Mouse (Mus musculus): ENCODE measurements around the gene Alpk1. TPM values are rescaled to one million over a fixed set of nuclear protein-coding genes. Genes with fewer than 3 reads are reported as not detected.

Alpk1 gene
- polyA plus RNA-seq, 1 experiment: 5.5 TPM

- Histone ChIP-seq H3K27ac (ENCODE audit: control insufficient read depth, insufficient read depth, low read depth, low read length, poor library complexity) (no peak overlapping the region), H3K4me3 (replicated peaks; ENCODE audit: control insufficient read depth, low read depth, low read length) (no peak overlapping the region), H3K4me1 (ENCODE audit: control insufficient read depth, insufficient read depth, low read length) (no peaks in the 10 kb centered on the region)
- WGBS: 88% methylated on average over 9 of the region's 9 CpGs
- no peak for TF ChIP-seq CTCF (IDR thresholded peaks at IDR 0.05; ENCODE audit: control insufficient read depth, insufficient read depth, low read length)
- TF ChIP-seq POLR2A (IDR thresholded peaks at IDR 0.05; ENCODE audit: borderline replicate concordance, control insufficient read depth, low read depth, low read length): no peak
Observed at GRCm38 (mm10) chr3:127728046-127728445, 52.3 kb downstream of the Alpk1 start.

GRCm38 (mm10) chr3:127720948-127721347 is 59.4 kb downstream of the Alpk1 start:
- H3K4me1 ChIP-seq (ENCODE audit: control insufficient read depth, insufficient read depth, low read length): no peaks in the 10 kb centered on the region; the same call in 1 of the 2 replicates
- 76% methylated on average over 4 of the region's 4 CpGs for WGBS
- TF ChIP-seq POLR2A (IDR thresholded peaks at IDR 0.05; ENCODE audit: borderline replicate concordance, control insufficient read depth, low read depth, low read length): no peak
- no peak for TF ChIP-seq CTCF (IDR thresholded peaks at IDR 0.05; ENCODE audit: control insufficient read depth, insufficient read depth, low read length)
- no peak overlapping the region for H3K27ac ChIP-seq (ENCODE audit: control insufficient read depth, insufficient read depth, low read depth, low read length, poor library complexity)
- no peak overlapping the region for H3K4me3 ChIP-seq (replicated peaks; ENCODE audit: control insufficient read depth, low read depth, low read length)

GRCm38 (mm10) chr3:127720050-127720449 is 60.3 kb downstream of the Alpk1 start:
- 85% methylated on average over 6 of the region's 6 CpGs for WGBS
- TF ChIP-seq CTCF (IDR thresholded peaks at IDR 0.05; ENCODE audit: control insufficient read depth, insufficient read depth, low read length) (no peak), POLR2A (IDR thresholded peaks at IDR 0.05; ENCODE audit: borderline replicate concordance, control insufficient read depth, low read depth, low read length) (no peak)

GRCm38 (mm10) chr3:127719601-127720000 is 60.7 kb downstream of the Alpk1 start:
- WGBS: 89% methylated on average over 5 of the region's 5 CpGs
- no peak overlapping the region for H3K4me3 ChIP-seq (replicated peaks; ENCODE audit: control insufficient read depth, low read depth, low read length)
- TF ChIP-seq CTCF (IDR thresholded peaks at IDR 0.05; ENCODE audit: control insufficient read depth, insufficient read depth, low read length) (no peak), POLR2A (IDR thresholded peaks at IDR 0.05; ENCODE audit: borderline replicate concordance, control insufficient read depth, low read depth, low read length) (no peak)

More at GRCm38 (mm10) chr3:127720050-127720449, 60.3 kb downstream of the Alpk1 start:
- Histone ChIP-seq H3K4me1 (ENCODE audit: control insufficient read depth, insufficient read depth, low read length) (no peaks in the 10 kb centered on the region; the same call in 1 of the 2 replicates), H3K27ac (ENCODE audit: control insufficient read depth, insufficient read depth, low read depth, low read length, poor library complexity) (no peak overlapping the region), H3K4me3 (replicated peaks; ENCODE audit: control insufficient read depth, low read depth, low read length) (no peak overlapping the region)

GRCm38 (mm10) chr3:127716759-127717158 is 63.6 kb downstream of the Alpk1 start:
- WGBS: 73% methylated on average over 2 of the region's 2 CpGs
- TF ChIP-seq CTCF (IDR thresholded peaks at IDR 0.05; ENCODE audit: control insufficient read depth, insufficient read depth, low read length) (no peak), POLR2A (IDR thresholded peaks at IDR 0.05; ENCODE audit: borderline replicate concordance, control insufficient read depth, low read depth, low read length) (no peak)
- Histone ChIP-seq H3K4me1 (ENCODE audit: control insufficient read depth, insufficient read depth, low read length) (no peaks in the 10 kb centered on the region; the same call in 1 of the 2 replicates), H3K27ac (ENCODE audit: control insufficient read depth, insufficient read depth, low read depth, low read length, poor library complexity) (no peak overlapping the region), H3K4me3 (replicated peaks; ENCODE audit: control insufficient read depth, low read depth, low read length) (no peak overlapping the region)

More at GRCm38 (mm10) chr3:127719601-127720000, 60.7 kb downstream of the Alpk1 start:
- H3K27ac ChIP-seq (ENCODE audit: control insufficient read depth, insufficient read depth, low read depth, low read length, poor library complexity): no peak overlapping the region
- H3K4me1 ChIP-seq (ENCODE audit: control insufficient read depth, insufficient read depth, low read length): no peaks in the 10 kb centered on the region; the same call in 1 of the 2 replicates

GRCm38 (mm10) chr3:127713112-127713511 is 67.2 kb downstream of the Alpk1 start:
- no peak overlapping the region for H3K27ac ChIP-seq (ENCODE audit: control insufficient read depth, insufficient read depth, low read depth, low read length, poor library complexity)
- TF ChIP-seq CTCF (IDR thresholded peaks at IDR 0.05; ENCODE audit: control insufficient read depth, insufficient read depth, low read length): no peak
- TF ChIP-seq POLR2A (IDR thresholded peaks at IDR 0.05; ENCODE audit: borderline replicate concordance, control insufficient read depth, low read depth, low read length): no peak
- H3K4me3 ChIP-seq (replicated peaks; ENCODE audit: control insufficient read depth, low read depth, low read length): no peak overlapping the region
- H3K4me1 ChIP-seq (ENCODE audit: control insufficient read depth, insufficient read depth, low read length): no peaks in the 10 kb centered on the region
- WGBS: 83% methylated on average over 9 of the region's 9 CpGs

- WGBS: 79% methylated on average over 3 of the region's 3 CpGs
- TF ChIP-seq CTCF (IDR thresholded peaks at IDR 0.05; ENCODE audit: control insufficient read depth, insufficient read depth, low read length) (no peak), POLR2A (IDR thresholded peaks at IDR 0.05; ENCODE audit: borderline replicate concordance, control insufficient read depth, low read depth, low read length) (no peak)
Observed at GRCm38 (mm10) chr3:127711536-127711935, 68.8 kb downstream of the Alpk1 start.

GRCm38 (mm10) chr3:127707089-127707485 is 73.2 kb downstream of the Alpk1 start:
- TF ChIP-seq CTCF (IDR thresholded peaks at IDR 0.05; ENCODE audit: control insufficient read depth, insufficient read depth, low read length) (no peak), POLR2A (IDR thresholded peaks at IDR 0.05; ENCODE audit: borderline replicate concordance, control insufficient read depth, low read depth, low read length) (no peak)
- Histone ChIP-seq H3K4me1 (ENCODE audit: control insufficient read depth, insufficient read depth, low read length) (no peaks in the 10 kb centered on the region), H3K27ac (ENCODE audit: control insufficient read depth, insufficient read depth, low read depth, low read length, poor library complexity) (no peak overlapping the region), H3K4me3 (replicated peaks; ENCODE audit: control insufficient read depth, low read depth, low read length) (no peak overlapping the region)
- WGBS: 84% methylated on average over 5 of the region's 5 CpGs

More at GRCm38 (mm10) chr3:127711536-127711935, 68.8 kb downstream of the Alpk1 start:
- Histone ChIP-seq H3K27ac (ENCODE audit: control insufficient read depth, insufficient read depth, low read depth, low read length, poor library complexity) (no peak overlapping the region), H3K4me1 (ENCODE audit: control insufficient read depth, insufficient read depth, low read length) (no peaks in the 10 kb centered on the region), H3K4me3 (replicated peaks; ENCODE audit: control insufficient read depth, low read depth, low read length) (no peak overlapping the region)

Measured in bone marrow, adult 2 months (tissue).